Mouse (Mus musculus) layer of hippocampus, postnatal 36 days (tissue): ENCODE data around the gene Prss37. TPM values are rescaled to one million over a fixed set of nuclear protein-coding genes. Genes with fewer than 3 reads are reported as not detected.

Experiments
- DNase-seq, 2 experiments: peaks; one replicate each; pipeline ENCODE4 v3.0.0; 2022
- total RNA-seq, 2 experiments: library from RNA; stranded (reverse); gene quantifications; 2 replicates each; pipeline ENCODE4 v1.2.3; 2021

The Prss37 gene
- not detected for total RNA-seq

- no peak for DNase-seq
These were observed at the start of gene Prss37 for GRCm38 (mm10) chr6:40519408-40519807. TSS of gene Prss37 (minus strand) at chr6:40519508.

- DNase-seq = no peak
These were observed 35.6 kb upstream of the Prss37 start, which contains the start of gene Olfr461 for GRCm38 (mm10) chr6:40554950-40555349. TSS of gene Olfr461 (minus strand) at chr6:40555050.

DNA sequence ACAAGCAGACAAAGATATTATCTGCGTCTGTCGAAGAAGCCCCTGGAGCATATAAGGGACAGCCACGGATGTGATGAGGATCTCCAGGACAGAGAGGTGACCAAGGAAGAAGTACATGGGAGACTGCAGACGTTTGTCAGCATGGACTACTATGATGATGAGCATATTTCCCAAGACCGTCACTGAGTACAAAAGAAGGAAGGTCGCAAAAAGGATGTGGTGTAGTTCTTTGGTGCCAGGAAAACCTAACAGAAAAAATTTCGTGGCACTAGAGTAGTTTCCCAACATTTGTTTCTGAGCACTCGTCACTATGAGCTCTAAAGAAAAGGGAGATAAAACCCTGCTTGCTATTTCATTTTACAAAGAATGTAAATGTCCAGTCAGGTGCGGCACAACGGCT, 25.4 kb upstream of the Prss37 start:
- no peak for DNase-seq

- no peak for DNase-seq
These were observed 26.1 kb downstream of the Prss37 start, which contains the start of gene Tas2r108 for GRCm38 (mm10) chr6:40493229-40493628. TSS of gene Tas2r108 (plus strand) at chr6:40493529.

GRCm38 (mm10) chr6:40490933-40491332, 28.4 kb downstream of the Prss37 start, which contains the start of gene Tas2r137:
TSS of gene Tas2r137 (plus strand) at chr6:40491233.
- DNase-seq = no peak

DNA sequence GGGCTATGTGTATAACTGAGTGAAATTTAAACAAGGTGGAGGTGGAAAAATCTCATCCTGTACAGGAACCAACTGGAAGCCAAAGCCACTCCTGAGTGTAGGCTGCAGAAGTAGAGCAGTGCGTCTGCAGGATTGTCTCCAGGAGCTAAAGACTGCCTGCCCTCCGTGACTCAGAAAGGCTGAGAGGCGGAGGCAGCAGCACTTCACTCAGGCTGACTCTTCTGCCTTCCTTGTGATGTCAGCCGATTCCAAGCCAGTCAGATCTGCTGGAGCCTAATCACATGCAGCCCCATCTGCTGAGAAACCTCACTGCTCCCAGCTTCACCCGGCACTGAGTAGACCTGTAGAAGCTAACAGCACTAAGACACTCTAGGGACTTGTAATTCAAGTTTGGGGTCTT, 37.0 kb downstream of the Prss37 start:
- DNase-seq = no peak

DNA sequence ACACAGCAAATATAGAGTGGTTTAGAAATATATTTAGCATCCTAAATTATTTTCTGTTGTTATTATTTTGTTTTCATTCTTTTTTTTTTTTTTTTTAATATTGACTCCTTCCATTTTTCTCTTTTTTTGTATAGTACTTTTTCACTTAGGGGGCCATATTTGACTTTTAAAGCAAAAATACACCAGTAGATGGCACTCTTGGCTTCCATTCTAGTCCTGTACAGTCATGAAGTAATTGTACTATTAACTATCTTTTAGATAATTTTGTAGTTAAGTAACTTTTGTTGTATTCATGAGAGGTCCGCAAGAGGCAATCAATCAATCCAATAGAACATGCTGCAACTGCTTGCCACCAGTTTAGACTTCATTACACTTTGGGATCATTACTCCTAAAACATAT, 39.6 kb downstream of the Prss37 start:
- DNase-seq = no peak

GRCm38 (mm10) chr6:40476132-40476531, 43.2 kb downstream of the Prss37 start:
- no peak for DNase-seq

- no peak for DNase-seq
These were observed 47.6 kb downstream of the Prss37 start for GRCm38 (mm10) chr6:40471720-40472010.

DNA sequence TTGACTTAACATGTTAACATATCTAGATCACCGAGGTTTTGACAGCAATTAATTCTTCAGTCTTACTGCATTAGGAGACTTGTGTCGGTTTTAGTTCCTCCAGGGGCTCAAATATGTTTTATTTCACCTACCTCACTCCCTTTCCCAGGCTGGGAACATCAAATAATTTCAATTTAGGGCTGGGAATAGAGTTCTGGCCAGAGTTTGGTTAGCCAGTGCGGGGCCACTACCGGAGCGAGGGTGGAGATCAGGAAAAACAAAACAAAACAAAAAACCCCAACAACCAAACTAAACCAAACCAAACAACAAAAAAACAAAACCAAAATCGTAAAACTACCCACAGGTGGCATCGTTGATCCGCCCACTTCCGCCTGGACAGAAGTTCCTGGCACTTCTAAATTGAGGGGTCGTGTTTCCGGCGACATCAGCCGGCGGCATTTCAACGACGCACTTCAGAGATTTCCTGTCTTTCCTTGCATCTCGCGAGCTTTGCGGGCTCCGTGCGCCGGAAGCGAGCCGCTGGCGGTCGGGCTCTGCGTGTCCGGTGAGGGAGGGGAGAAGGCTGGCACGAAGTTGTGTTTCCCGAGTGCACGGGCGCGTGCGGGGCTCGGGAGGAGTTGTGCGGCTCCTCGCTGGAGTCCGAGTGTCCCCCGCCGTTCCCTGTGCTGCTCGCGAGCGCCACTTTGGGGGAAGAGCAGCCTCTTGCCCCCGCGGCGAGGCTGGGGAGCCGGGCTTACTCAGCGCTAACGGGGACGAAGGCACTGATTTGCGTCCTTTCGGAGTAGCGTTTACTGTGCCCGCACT, 48.2 kb downstream of the Prss37 start, which contains the start of gene Ssbp1:
TSS of gene Ssbp1 (plus strand) at position 437 of the 804 bp plus-strand sequence.
- peak; percentile 87 to 88 for DNase-seq

GRCm38 (mm10) chr6:40465710-40466109, 53.6 kb downstream of the Prss37 start:
- DNase-seq = no peak

Other genes starting within 250 kb of the Prss37 start
- 10 to 100 TPM; 44.8 to 47.5 TPM for gene Agk, start 194.3 kb downstream of the Prss37 start, total RNA-seq
- 10 to 100 TPM; 46.2 to 48.4 TPM for gene E330009J07Rik, start 83.4 kb downstream of the Prss37 start, total RNA-seq
- gene Wee2, start 80.4 kb downstream of the Prss37 start, total RNA-seq = under 1 TPM in 1 of 2 experiments, not detected in 1; 0.33 TPM
- gene Ssbp1, start 48.2 kb downstream of the Prss37 start, total RNA-seq = 10 to 100 TPM; 33.9 to 36.0 TPM
- gene Tas2r137, start 28.3 kb downstream of the Prss37 start, total RNA-seq = under 1 TPM in 1 of 2 experiments, not detected in 1; 0.32 TPM
- gene Tas2r108, start 26.0 kb downstream of the Prss37 start, total RNA-seq = under 1 TPM; 0.35 to 0.38 TPM
- not detected for gene Olfr461, start 35.5 kb upstream of the Prss37 start, total RNA-seq
- not detected for gene Olfr460, start 50.0 kb upstream of the Prss37 start, total RNA-seq
- 1 to 10 TPM in 1 of 2 experiments, under 1 TPM in 1; 0.96 to 1.1 TPM for gene Clec5a, start 66.3 kb upstream of the Prss37 start, total RNA-seq
- not detected for gene Tas2r138, start 93.8 kb upstream of the Prss37 start, total RNA-seq
- not detected for gene Mgam, start 109.3 kb upstream of the Prss37 start, total RNA-seq